Mouse (Mus musculus): ENCODE results near the gene Zfyve9.

Zfyve9 gene

GRCm38 (mm10) chr4:108598306-108598705, 182.3 kb downstream of the Zfyve9 start:
- DNase-seq = no peak

GRCm38 (mm10) chr4:108595785-108596184, 184.8 kb downstream of the Zfyve9 start:
- DNase-seq = no peak

GRCm38 (mm10) chr4:108593376-108593775, 187.2 kb downstream of the Zfyve9 start:
- DNase-seq = peak; percentile 49

Data from layer of hippocampus, adult 9-11 months (tissue).